Mouse (Mus musculus): ENCODE measurements around the gene Creld2.

GRCm38 (mm10) chr15:88858707-88859106 lies 39.3 kb downstream of the Creld2 start:
- TF ChIP-seq CTCF (IDR thresholded peaks at IDR 0.05; ENCODE audit: borderline replicate concordance, extremely low read depth, insufficient read depth, insufficient read length): no peak
- TF ChIP-seq POLR2A (IDR thresholded peaks at IDR 0.05; ENCODE audit: borderline replicate concordance, extremely low read depth, insufficient read depth, insufficient read length, poor library complexity, severe bottlenecking): no peak
